Mouse (Mus musculus) inflammation-experienced regulatory T-cells, adult 16 weeks (primary cell): ENCODE results near the gene Pih1d1. TPM values are rescaled to one million over a fixed set of nuclear protein-coding genes. Genes with fewer than 3 reads are reported as not detected.

Experiments
- polyA plus RNA-seq: library from polyadenylated mRNA; unstranded; fragments of 100-300 nt; shearing (Covaris generic); gene quantifications from one replicate; pipeline ENCODE4 v1.2.1, GENCODE M21; 2017

Gene Pih1d1
- 59.5 TPM for polyA plus RNA-seq

GRCm38 (mm10) chr7:45154096-45154992 is at the start of gene Pih1d1, which contains the start of gene Aldh16a1:
Gene Pih1d1 (plus strand): TSS chr7:45154303.
Gene Aldh16a1 (minus strand): TSS chr7:45154584.

DNA sequence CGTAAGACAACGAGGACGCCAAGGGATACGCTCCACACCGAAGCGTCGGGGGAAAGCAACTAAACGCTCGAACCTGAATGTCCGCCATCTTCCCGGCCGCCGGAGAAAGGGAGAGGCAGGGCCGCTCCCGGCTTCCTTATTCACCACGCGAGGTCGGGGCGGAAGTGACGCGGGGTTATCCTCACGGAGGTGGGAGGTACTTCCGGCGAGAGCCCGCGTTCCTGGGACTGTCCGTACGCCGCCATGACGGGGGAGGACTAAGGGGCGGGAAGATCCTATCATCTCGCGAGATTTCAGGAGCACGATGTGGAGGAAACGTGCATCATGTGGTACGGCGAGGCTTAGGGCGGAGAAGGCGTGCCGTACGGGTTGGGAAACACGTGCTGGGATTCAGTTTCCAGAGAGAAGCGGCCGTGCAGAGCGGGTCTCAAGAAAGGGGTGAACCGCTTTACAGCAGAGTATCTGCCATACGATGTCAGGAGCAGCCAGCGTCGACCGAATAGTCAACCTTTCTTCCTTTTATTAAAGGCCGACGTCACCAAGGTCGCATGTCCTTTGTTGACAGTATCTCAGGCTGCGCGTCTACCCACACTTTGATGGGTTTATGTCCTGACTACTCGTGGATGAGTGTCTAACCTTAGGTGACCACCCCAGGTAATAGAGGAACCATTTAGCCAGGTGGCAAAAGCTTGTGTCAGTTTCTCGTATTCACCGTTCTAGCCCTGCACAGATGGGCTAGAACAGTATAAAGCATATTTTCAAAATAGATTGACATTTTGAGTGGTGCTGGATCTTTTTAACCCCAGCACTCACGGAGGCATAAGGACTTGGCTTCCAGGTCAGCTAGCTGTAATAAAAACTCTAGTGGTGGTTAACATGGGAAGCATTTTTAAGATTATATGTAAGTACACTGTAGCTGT is 29.6 kb upstream of the Pih1d1 start, which contains the start of gene Rps11:
TSS of gene Rps11 (minus strand) at position 216 of the 920 bp plus-strand sequence.

DNA sequence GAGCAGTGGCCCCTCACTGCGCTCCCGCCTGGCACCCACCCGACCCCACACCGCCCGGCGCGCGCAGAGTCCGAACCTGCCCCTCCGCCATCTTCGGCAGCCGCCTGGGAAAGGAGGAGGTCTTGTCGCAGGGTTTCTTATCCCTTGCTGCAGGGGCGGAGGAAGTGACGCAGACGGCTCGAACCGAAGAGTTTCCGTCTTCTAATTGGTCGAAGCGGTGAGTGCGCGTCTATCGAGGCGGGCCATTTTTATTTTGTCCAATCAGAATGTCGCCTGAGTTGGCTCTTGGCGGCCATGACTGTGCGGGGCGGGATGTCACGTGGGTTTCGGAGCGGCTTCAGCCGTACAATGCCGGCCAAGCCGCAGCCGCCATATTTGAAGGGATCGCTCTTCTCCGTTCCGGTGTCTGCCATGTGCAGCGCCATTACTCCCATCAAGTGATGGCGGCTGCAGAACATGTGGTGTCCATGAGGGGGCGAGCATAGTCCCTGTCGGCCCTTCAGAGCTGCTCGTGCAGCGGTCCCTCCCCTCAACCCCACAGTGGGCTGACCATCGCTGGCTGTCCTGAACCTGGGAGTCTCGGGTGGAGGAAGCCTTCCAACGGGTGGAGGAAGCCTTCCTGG is 25.4 kb upstream of the Pih1d1 start, which contains the start of gene Rpl13a:
TSS of gene Rpl13a (minus strand) at position 138 of the 623 bp plus-strand sequence.

GRCm38 (mm10) chr7:45135993-45136567 is 18.0 kb upstream of the Pih1d1 start, which contains the start of the genes Gm45713 and Flt3l:
Gene Gm45713 (minus strand): TSS chr7:45136231.
Gene Flt3l (minus strand): TSS chr7:45136432.

GRCm38 (mm10) chr7:45163735-45164490 is 9.8 kb downstream of the Pih1d1 start, which contains the start of gene Slc17a7:
Gene Slc17a7 (plus strand): TSS chr7:45163949.

GRCm38 (mm10) chr7:45179469-45179868 is 25.4 kb downstream of the Pih1d1 start, which contains the start of gene Gfy:
Gene Gfy (minus strand): TSS chr7:45179569.

GRCm38 (mm10) chr7:45180896-45181477 is 26.9 kb downstream of the Pih1d1 start, which contains the start of gene Pth2:
Gene Pth2 (plus strand): TSS chr7:45180995.

DNA sequence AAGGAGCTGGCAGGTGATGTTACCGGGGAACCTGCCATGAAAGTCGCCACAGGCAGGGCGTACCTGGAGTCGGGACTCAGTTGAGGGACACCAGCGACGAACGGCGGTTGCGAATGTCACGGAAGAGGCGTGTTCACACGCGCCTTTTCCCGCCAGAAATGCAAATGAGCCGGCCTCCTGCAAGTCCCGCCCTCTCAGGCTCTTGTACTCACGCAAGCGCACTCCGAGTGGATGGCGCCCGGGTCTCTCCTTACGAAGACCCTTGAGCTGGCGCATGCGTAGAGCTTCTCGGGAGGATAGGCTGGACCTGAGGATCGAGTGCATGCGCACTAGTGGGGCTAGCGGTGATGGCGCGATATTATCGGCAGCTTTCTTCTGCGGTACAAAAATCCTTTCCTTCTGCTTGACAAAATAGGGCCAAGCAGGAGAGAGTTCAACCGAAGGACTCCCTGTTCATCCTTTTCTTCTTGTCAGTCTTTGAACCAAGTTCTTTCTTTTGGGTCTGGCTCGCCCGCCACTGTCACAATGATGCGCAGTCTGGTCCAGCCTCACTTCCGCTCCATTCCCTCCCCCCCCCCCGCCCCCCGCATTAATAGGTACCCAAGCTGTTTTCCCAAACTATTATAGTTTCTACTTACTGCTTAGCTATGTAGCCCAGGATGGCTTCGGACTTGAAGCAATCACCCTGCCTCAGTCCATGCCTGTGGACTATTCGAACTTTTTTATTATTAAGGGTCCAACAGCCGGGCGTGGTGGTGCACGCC is 50.5 kb downstream of the Pih1d1 start, which contains the start of gene Ccdc155:
TSS of gene Ccdc155 (minus strand) at position 513 of the 764 bp plus-strand sequence.

Other genes starting within 250 kb of the Pih1d1 start
- 36.1 TPM for gene Ap2a1, start 224.8 kb upstream of the Pih1d1 start, polyA plus RNA-seq
- not detected for gene Tsks, start 211.1 kb upstream of the Pih1d1 start, polyA plus RNA-seq
- gene Cpt1c, start 179.5 kb upstream of the Pih1d1 start, polyA plus RNA-seq: 0.72 TPM
- gene Prmt1, start 167.7 kb upstream of the Pih1d1 start, polyA plus RNA-seq: 180 TPM
- 248 TPM for gene Irf3, start 156.7 kb upstream of the Pih1d1 start, polyA plus RNA-seq
- 29.1 TPM for gene Bcl2l12, start 155.6 kb upstream of the Pih1d1 start, polyA plus RNA-seq
- 27.6 TPM for gene Scaf1, start 137.9 kb upstream of the Pih1d1 start, polyA plus RNA-seq
- 15.1 TPM for gene Rras, start 136.3 kb upstream of the Pih1d1 start, polyA plus RNA-seq
- 3.5 TPM for gene Prr12, start 101.4 kb upstream of the Pih1d1 start, polyA plus RNA-seq
- gene Nosip, start 91.9 kb upstream of the Pih1d1 start, polyA plus RNA-seq: 127 TPM
- gene Prrg2, start 91.6 kb upstream of the Pih1d1 start, polyA plus RNA-seq: 3.2 TPM
- 159 TPM for gene Rcn3, start 62.1 kb upstream of the Pih1d1 start, polyA plus RNA-seq
- 6.5 TPM for gene Fcgrt, start 50.5 kb upstream of the Pih1d1 start, polyA plus RNA-seq
- gene Rps11, start 29.9 kb upstream of the Pih1d1 start, polyA plus RNA-seq: 2,486 TPM
- gene Rpl13a, start 25.5 kb upstream of the Pih1d1 start, polyA plus RNA-seq: 2,118 TPM
- not detected for gene Gm45713, start 18.1 kb upstream of the Pih1d1 start, polyA plus RNA-seq
- 225 TPM for gene Flt3l, start 17.9 kb upstream of the Pih1d1 start, polyA plus RNA-seq
- 70.8 TPM for gene Aldh16a1, start 281 bp downstream of the Pih1d1 start, polyA plus RNA-seq
- not detected for gene Slc17a7, start 9.6 kb downstream of the Pih1d1 start, polyA plus RNA-seq
- not detected for gene Gfy, start 25.3 kb downstream of the Pih1d1 start, polyA plus RNA-seq
- gene Pth2, start 26.7 kb downstream of the Pih1d1 start, polyA plus RNA-seq: not detected
- gene Ccdc155, start 50.6 kb downstream of the Pih1d1 start, polyA plus RNA-seq: 0.26 TPM
- 23.5 TPM for gene Dkkl1, start 57.8 kb downstream of the Pih1d1 start, polyA plus RNA-seq
- 1.8 TPM for gene Tead2, start 61.5 kb downstream of the Pih1d1 start, polyA plus RNA-seq
- gene Cd37, start 84.8 kb downstream of the Pih1d1 start, polyA plus RNA-seq: 675 TPM
- gene Slc6a16, start 86.8 kb downstream of the Pih1d1 start, polyA plus RNA-seq: not detected
- gene Slc6a21, start 123.2 kb downstream of the Pih1d1 start, polyA plus RNA-seq: not detected
- 22.4 TPM for gene Trpm4, start 179.5 kb downstream of the Pih1d1 start, polyA plus RNA-seq
- not detected for gene Hrc, start 181.0 kb downstream of the Pih1d1 start, polyA plus RNA-seq
- not detected for gene Ppfia3, start 212.7 kb downstream of the Pih1d1 start, polyA plus RNA-seq
- gene Lin7b, start 216.3 kb downstream of the Pih1d1 start, polyA plus RNA-seq: not detected
- gene Snrnp70, start 241.4 kb downstream of the Pih1d1 start, polyA plus RNA-seq: 227 TPM